Mouse (Mus musculus) spleen, embryonic (tissue): ENCODE results near the gene Hmgn3.

ENCODE experiments used
- CTCF ChIA-PET: fragments of 350-600 bp; sonication (Branson Sonifier 250); formaldehyde crosslinking; loops from one replicate; lab custom pipeline; 2022; lab: Charles Lee

Hmgn3 gene

GRCm38 (mm10) chr9:83100786-83101185, 45.7 kb downstream of the Hmgn3 start:
- CTCF ChIA-PET, result interaction anchor here (0.6 kb wide), 1 partner anchor 80 kb away, joined by 3 read pairs; no protein-coding TSS in a partner anchor

DNA sequence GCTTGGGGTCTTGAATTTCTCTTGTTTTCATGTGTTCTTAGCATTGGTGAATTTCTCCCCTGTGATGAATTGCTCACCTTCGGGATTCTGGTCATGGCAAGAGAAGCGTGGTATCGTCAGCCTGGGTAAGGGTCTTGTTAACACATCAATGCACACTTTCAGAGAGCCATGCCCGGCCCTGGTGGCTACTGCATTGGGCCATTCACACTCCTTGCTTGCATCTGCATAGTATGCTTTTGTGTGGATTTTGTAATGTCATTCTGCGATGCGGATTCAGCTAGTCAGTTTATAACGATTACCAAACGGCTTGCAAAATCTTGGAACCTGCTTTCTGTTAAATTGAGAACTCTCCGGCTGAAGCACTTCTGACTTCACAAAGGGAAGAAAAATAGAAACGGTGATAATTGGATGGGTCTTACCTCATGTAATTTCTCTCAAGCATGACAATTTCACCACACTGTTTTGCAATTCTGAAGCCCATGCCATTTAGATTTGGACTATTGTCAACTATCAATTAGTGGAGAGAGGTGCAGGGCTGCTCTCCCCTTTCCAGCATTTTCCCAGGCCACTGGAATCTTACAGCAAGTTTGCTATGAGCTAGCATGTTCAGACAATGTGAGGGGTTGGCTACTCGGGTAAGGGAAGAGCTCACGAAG, 47.7 kb downstream of the Hmgn3 start:
- CTCF ChIA-PET, result no interaction called here

DNA sequence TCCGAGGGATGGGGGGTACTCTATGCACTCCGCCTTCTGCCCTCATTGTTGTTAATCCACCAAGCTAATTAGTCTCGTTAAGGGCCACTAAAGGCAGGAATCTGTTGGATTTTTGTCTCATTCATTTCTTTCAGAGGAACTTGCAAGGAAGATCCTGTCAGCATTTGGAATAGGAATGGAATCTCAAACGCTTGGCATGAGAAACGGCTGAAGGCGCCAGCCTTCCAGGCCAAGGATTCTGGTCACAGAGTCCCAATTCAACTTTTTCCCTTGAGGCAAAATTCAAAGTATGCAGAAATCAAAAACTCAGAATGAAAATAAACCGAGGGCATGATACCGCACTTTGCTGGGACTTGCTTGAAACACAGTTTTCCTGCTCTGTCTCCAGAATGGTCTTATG, 48.7 kb downstream of the Hmgn3 start:
- CTCF ChIA-PET, result no interaction called here

DNA sequence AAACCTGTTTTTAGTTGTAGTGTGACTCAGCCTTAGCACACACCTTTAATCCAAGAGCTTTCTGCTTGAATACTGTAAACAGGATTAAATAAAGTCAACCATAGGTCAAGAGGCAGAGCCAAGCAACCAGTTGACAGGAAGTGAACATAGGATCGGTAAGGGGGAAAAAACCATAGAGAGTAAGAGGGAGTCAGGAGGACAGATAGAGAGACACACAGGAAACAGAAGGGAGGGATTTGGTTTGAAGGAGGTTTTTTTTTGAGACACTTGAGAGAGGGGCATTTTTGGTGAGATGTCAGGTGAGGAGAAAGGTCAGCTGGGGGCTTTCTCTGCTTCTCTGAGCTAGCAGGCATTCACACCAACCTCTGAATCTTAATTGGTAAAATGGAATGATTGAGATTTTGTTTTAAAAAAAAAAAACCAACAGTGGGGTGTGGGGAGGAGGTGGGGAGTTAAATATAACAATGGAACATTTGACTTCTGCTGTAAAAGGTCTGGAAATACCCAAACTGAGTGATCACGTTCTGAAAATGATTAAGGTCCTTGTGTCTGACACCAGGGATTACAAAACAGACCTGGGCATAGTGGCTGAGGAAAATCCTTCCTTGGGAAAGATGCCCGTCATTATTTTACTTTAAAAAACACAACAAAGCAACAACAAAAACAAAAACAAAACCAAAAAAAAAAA, 51.7 kb downstream of the Hmgn3 start:
- CTCF ChIA-PET, result no interaction called here

DNA sequence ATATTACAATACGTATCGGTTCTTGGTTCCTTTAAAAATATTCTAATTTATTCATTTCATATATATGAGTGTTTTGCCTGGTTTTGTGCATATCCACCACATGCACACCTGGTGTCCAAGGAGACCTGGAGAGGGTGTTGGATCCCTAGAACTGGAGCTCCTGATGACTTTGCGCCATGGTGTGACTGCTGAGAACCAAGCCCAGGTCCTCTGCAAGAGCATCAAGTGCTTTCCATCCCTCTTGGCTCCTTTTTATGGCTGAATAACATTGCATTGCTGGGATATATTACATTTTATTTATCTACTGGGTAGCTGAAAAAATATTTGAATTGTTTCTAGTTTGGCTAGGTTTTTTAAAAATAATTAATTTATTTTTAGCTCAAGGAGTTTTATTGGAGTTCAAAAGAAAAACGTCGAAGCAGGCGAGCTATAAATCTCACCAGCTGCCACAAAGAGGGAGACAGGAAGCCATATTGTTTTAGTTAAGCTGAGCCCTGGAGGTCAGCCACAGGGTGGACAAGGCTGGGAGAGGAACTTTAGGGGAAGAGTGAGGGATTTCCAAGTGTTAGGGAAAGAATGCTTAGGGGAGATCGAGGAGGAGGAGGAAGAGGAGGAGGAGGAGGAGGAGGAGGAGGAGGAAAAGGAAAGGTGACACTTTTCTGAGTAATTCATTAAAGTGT, 62.6 kb downstream of the Hmgn3 start:
- CTCF ChIA-PET, result no interaction called here

GRCm38 (mm10) chr9:83083091-83083490, 63.4 kb downstream of the Hmgn3 start:
- CTCF ChIA-PET, result no interaction called here

DNA sequence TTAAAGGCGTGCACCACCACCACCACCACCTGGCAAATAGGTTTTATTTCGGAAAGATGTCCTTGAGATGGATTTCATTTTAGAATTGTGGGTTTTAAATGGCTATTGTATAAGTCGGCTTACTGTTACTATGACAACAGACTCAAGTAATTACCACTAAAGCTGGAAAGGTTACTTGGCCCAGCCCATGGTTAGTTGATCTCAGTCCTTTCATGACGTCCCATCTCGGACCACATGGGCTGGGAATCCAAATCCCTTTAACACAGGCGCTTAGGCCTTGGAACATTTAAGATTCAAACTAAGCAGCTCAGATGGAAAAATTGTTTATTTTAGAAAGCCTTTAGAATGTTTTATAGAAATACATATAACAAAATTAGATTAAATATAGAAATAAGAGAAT, 64.2 kb downstream of the Hmgn3 start:
- CTCF ChIA-PET, result no interaction called here

DNA sequence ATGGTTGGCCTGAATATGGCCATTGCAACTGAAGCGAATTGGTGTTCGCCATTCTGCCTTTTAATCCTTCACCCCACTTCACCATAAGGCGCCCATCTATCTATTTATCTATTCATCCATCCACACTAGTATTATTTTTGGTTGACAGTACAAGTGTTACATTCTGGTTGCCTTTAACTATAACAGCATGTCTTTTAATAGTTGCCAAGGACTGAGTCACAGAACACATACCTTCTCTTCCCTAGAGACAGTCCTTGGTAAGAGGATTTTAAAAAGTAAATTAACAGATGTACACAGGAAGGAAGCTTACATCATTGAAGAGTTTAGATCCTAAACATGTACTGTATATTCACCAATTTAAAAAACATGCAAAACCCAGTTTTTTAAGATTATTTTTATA, 66.8 kb downstream of the Hmgn3 start:
- CTCF ChIA-PET, result no interaction called here

DNA sequence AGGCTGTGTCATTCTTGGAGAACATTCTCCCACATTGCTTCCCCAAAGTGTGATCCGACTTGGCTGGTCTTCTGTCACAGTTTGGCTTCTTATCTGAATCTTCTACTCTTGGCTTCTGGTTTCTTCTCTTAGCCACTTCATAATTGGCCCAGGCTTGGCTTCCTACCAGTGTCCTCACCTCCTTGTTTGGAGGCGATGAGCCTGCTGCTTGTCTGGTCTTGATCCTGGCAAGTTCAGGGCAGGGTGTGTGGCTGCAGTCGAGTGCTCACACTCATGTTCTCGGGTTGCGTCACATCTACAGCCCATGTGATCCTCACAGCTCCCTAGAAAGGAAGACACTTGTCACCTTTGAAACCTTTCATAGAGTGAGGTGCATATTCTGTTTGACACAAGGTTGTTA, 78.2 kb downstream of the Hmgn3 start:
- CTCF ChIA-PET, result no interaction called here

DNA sequence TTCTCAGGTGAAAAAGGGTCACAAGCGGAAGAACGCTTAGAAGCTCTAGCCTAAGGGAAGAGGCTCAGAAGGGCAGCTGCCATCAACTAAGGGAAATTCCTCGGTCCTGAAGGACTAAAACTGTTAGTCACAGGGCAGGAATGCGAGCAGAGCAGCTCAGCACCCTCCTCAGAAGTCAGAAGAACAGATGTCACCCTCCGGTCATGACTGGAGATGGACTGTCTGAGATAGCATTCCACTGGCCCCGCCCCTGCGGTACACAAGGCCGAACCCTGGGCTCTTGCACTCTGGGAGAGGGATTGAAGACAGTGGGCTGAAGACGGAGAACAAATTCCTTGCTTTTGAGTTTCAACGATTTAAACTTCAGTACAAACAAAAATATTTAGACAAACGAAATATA, 85.2 kb downstream of the Hmgn3 start:
- CTCF ChIA-PET, result no interaction called here
